Mouse (Mus musculus) small intestine, adult 2 months (tissue): ENCODE data around the gene Cpa1.

ENCODE experiments used
- CTCF ChIP-seq: fragments of 200-500 bp; IDR thresholded peaks from 2 replicates; pipeline ENCODE4 v1.5.1; 2012; ENCODE audit warnings: low read depth, mild to moderate bottlenecking, control low read depth, inconsistent platforms, low read length, moderate library complexity, mixed read lengths; ENCODE audit not compliant: insufficient replicate concordance, insufficient read length; ENCODE audit errors: extremely low read depth
- POLR2A ChIP-seq: fragments of 200-500 bp; IDR thresholded peaks from 2 replicates; pipeline ENCODE4 v1.6.1; 2012; ENCODE audit warnings: low read depth, mild to moderate bottlenecking, control low read depth, inconsistent platforms, low read length, moderate library complexity

DNA sequence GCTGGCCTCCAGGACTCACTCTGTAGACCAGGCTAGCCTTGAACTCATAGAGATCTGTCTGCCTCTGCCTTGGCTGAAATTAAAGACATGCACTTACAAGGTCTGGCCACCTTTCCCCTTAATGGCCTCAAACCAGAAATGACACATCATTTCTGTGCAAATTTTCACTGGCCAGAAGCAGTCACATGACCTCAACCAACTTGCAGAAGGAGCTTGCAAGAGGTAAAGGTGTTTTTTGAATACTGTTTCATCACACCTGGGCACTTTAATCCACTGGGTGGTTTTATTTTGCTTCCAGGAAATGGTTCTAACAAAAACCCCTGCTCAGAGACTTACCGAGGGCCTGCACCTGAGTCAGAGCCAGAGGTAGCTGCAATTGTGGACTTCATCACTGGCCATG is 9.0 kb upstream of the Cpa1 start:
- TF ChIP-seq POLR2A (no peak), CTCF (no peak)
